Mouse (Mus musculus): ENCODE results near the gene Kcnmb4. TPM values are rescaled to one million over a fixed set of nuclear protein-coding genes. Genes with fewer than 3 reads are reported as not detected.
A peak's percentile ranks its signal among the peaks of the same experiment; 100 is the strongest.

Gene Kcnmb4
- total and polyA plus RNA-seq, 2 experiments from 2014 or later = 30.1 to 71.6 TPM

- 50% methylated on average over 13 of the region's 13 CpGs for WGBS
- no peaks in the 10 kb centered on the region for H3K9me3 ChIP-seq (ENCODE audit: low read length)
- ATAC-seq = no peak
Observed at GRCm38 (mm10) chr10:116382826-116383685, 90.6 kb downstream of the Kcnmb4 start.

DNA sequence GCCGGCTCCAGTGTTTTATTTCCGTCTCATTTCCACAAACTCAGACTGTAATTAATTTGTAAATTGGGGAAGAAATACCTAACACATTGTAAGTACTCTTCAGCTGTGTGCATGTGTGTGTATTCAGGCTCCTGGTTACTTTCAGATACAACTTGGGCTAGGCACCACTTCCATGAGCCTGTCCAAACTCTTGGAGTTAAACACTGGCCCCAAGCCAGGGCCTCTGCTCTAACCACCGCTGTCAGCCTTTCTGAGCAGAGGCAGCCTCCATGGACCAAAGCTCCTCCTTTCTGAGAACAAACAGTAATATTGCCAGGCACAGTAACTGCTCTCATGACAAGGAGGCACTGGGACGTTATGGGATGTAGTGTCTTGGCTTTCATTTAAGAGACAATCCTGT is 96.8 kb downstream of the Kcnmb4 start:
- Histone ChIP-seq H3K4me3 (ENCODE audit: low read length) (no peak overlapping the region), H3K4me1 (ENCODE audit: insufficient read depth, low read length) (no peaks in the 10 kb centered on the region), H3K4me2 (ENCODE audit: low read depth, low read length) (no peak overlapping the region), H3K36me3 (ENCODE audit: insufficient read depth, low read length) (no peaks in the 10 kb centered on the region), H3K9me3 (ENCODE audit: low read length) (no peaks in the 10 kb centered on the region), H3K27me3 (ENCODE audit: insufficient read depth, low read length) (no peaks in the 10 kb centered on the region), H3K27ac (no peak overlapping the region), H3K9ac (replicated peaks; ENCODE audit: low read length) (no peak overlapping the region)
- DNase-seq (ENCODE audit: low spot score) (no peak), ATAC-seq (no peak)
- 66% methylated on average over 4 of the region's 4 CpGs for whole genome bisulfite sequencing
- TF ChIP-seq CTCF (IDR thresholded peaks at IDR 0.05; ENCODE audit: low read depth) = no peak

More at GRCm38 (mm10) chr10:116382826-116383685, 90.6 kb downstream of the Kcnmb4 start:
- Histone ChIP-seq H3K4me3 (ENCODE audit: low read length) (no peak overlapping the region), H3K27ac (no peak overlapping the region), H3K36me3 (ENCODE audit: insufficient read depth, low read length) (no peaks in the 10 kb centered on the region), H3K4me1 (ENCODE audit: insufficient read depth, low read length) (0 out of 2 replicates have a peak, but pooled peaks cover 5% of the 10 kb centered on the region), H3K9ac (replicated peaks; ENCODE audit: low read length) (no peak overlapping the region), H3K27me3 (ENCODE audit: insufficient read depth, low read length) (no peaks in the 10 kb centered on the region), H3K4me2 (ENCODE audit: low read depth, low read length) (no peak overlapping the region)
- no peak for TF ChIP-seq CTCF (IDR thresholded peaks at IDR 0.05; ENCODE audit: low read depth)
- peak; percentile 33 for DNase-seq (ENCODE audit: low spot score)

DNA sequence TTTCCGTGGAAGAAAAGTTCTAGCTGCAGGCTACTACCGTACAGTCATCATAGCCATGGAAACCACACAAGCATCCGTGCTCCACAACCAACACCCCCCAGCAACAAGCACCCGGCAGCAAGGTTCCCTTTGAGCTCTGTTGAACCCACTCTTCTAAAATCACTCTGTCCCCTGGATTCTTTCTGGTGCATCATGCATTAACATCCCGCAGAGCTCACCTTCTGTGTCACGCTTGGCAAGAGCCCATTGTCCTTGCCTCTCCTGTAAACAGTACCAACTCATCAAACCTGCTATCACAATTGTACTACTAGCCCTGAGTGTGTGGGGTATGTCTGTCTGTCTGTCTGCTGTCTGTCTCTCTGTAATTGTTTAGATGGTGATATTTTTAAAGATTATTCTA is 99.6 kb downstream of the Kcnmb4 start:
- Histone ChIP-seq H3K27ac (no peak overlapping the region), H3K27me3 (ENCODE audit: insufficient read depth, low read length) (no peaks in the 10 kb centered on the region), H3K36me3 (ENCODE audit: insufficient read depth, low read length) (no peaks in the 10 kb centered on the region), H3K4me2 (ENCODE audit: low read depth, low read length) (no peak overlapping the region), H3K9ac (replicated peaks; ENCODE audit: low read length) (no peak overlapping the region), H3K4me1 (ENCODE audit: insufficient read depth, low read length) (no peaks in the 10 kb centered on the region), H3K9me3 (ENCODE audit: low read length) (no peaks in the 10 kb centered on the region), H3K4me3 (ENCODE audit: low read length) (no peak overlapping the region)
- no peak for TF ChIP-seq CTCF (IDR thresholded peaks at IDR 0.05; ENCODE audit: low read depth)
- ATAC-seq (no peak), DNase-seq (ENCODE audit: low spot score) (no peak)
- 79% methylated on average over 6 of the region's 6 CpGs for WGBS

- H3K4me1 ChIP-seq (ENCODE audit: insufficient read depth, low read length) = no peaks in the 10 kb centered on the region
- H3K4me3 ChIP-seq (ENCODE audit: low read length) = no peak overlapping the region
- no peak overlapping the region for H3K27ac ChIP-seq
- DNase-seq (ENCODE audit: low spot score) (peak; percentile 55), ATAC-seq (peak; percentile 45; the same call in 1 of the 2 replicates)
- H3K4me2 ChIP-seq (ENCODE audit: low read depth, low read length) = no peak overlapping the region
- no peak for TF ChIP-seq CTCF (IDR thresholded peaks at IDR 0.05; ENCODE audit: low read depth)
- no peak overlapping the region for H3K9ac ChIP-seq (replicated peaks; ENCODE audit: low read length)
- no peaks in the 10 kb centered on the region for H3K27me3 ChIP-seq (ENCODE audit: insufficient read depth, low read length)
- no peaks in the 10 kb centered on the region for H3K9me3 ChIP-seq (ENCODE audit: low read length)
- no peaks in the 10 kb centered on the region for H3K36me3 ChIP-seq (ENCODE audit: insufficient read depth, low read length)
- 21% methylated on average over 6 of the region's 6 CpGs for WGBS
Observed at GRCm38 (mm10) chr10:116370991-116371725, 102.5 kb downstream of the Kcnmb4 start.

Other genes starting within 250 kb of the Kcnmb4 start
- 8.1 and 8.8 TPM in 2 replicates for gene Ptprb, start 198.4 kb downstream of the Kcnmb4 start, total RNA-seq (2014; rRNA removed)
- 3.1 and 3.5 TPM in 2 replicates for gene Ptprb, start 198.4 kb downstream of the Kcnmb4 start, polyA plus RNA-seq (2015; fragmentation: Nextera tagmentation; extraction: Ambion mirVana)
- 70.3 and 74.7 TPM in 2 replicates for gene Cnot2, start 107.6 kb upstream of the Kcnmb4 start, total RNA-seq (2014; rRNA removed)
- gene Cnot2, start 107.6 kb upstream of the Kcnmb4 start, polyA plus RNA-seq (2015; fragmentation: Nextera tagmentation; extraction: Ambion mirVana) = 61.9 and 66.9 TPM in 2 replicates

Data from hindbrain, postnatal 0 days (tissue).